Mouse (Mus musculus): ENCODE measurements at regions not wholly inside any gene's neighbourhood (a gene's known extent, or its start where the extent isn't known, plus 50 kb on each side); places are given as distances from the start of the nearest gene placed in this dataset.

- peak; percentile 3 for DNase-seq
Observed at GRCm38 (mm10) chr12:42369029-42369577, 882.9 kb upstream of the Lrrn3 start.

DNA sequence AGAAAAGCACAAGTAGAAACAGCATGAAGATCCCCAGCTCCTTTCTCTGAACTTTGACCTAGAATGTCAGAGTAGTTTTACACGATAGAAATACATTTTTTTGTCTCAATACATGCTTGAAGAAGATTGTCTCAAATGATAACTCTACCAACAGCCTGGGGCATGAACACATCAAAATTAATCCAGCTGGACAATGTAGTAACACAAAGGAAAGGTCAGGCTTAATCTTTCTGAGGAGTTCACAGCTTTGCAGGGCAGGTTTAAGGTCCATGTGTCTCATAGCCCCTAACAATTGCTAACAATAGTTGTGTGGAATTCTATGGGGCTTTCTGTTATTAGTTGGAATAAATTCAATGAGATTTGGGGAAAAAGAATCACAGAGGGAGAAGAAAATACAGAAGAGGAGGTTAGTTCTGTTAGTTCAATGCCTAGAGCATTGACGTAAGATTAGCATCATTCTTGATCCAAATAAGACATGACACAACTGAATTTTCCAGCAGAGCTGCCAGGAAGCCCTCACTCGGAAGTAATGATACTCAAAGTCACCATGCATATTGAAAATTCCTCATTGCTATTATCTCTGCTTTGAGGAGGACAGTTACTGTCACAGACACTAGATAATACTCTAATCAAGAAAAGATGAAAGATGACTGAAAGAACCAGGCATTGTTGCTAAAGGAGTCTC, 852.9 kb upstream of the Lrrn3 start:
- Histone ChIP-seq H3K9ac (no peak overlapping the region), H3K27ac (ENCODE audit: low read depth, low read length) (no peak overlapping the region), H3K4me1 (ENCODE audit: insufficient read depth) (no peaks in the 10 kb centered on the region), H3K36me3 (ENCODE audit: insufficient read depth) (no peaks in the 10 kb centered on the region), H3K9me3 (ENCODE audit: low read length) (no peaks in the 10 kb centered on the region), H3K27me3 (ENCODE audit: insufficient read depth, low read length) (no peaks in the 10 kb centered on the region), H3K4me3 (ENCODE audit: low read depth, low read length) (no peak overlapping the region), H3K4me2 (ENCODE audit: low read depth) (no peak overlapping the region)
- TF ChIP-seq CTCF (IDR thresholded peaks at IDR 0.05; ENCODE audit: low read depth) = no peak
- WGBS = 75% methylated on average over 3 of the region's 3 CpGs
- ATAC-seq = no peak
- DNase-seq = no peak

More at GRCm38 (mm10) chr12:42369029-42369577, 882.9 kb upstream of the Lrrn3 start:
- Histone ChIP-seq H3K9ac (no peak overlapping the region), H3K4me1 (ENCODE audit: insufficient read depth) (no peaks in the 10 kb centered on the region), H3K4me3 (ENCODE audit: low read depth, low read length) (no peak overlapping the region), H3K4me2 (ENCODE audit: low read depth) (no peak overlapping the region), H3K36me3 (ENCODE audit: insufficient read depth) (no peaks in the 10 kb centered on the region), H3K27me3 (ENCODE audit: insufficient read depth, low read length) (no peaks in the 10 kb centered on the region), H3K9me3 (ENCODE audit: low read length) (no peaks in the 10 kb centered on the region), H3K27ac (ENCODE audit: low read depth, low read length) (no peak overlapping the region)
- WGBS = 40% methylated on average over 2 of the region's 2 CpGs
- TF ChIP-seq CTCF (IDR thresholded peaks at IDR 0.05; ENCODE audit: low read depth) = no peak
- peak; percentile 45 for ATAC-seq

DNA sequence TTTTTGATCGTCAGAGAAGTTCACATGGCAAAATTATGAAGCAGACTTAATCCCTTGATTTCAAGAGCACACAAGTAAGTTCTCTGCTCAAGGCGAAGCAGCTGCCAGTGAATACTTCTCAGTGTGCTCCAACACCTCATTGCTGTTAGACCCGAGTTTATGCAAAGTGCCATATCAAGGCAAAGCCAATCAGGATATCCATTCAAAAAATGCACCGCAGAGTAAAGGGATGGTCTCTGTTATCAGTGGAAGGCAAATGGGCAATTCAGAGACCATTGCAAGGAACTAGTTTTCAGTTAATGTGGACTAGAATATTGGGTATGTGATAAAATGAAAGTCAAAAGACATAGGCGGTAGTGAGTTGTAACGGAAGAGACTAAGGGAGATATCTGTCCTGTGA, 820.2 kb upstream of the Lrrn3 start:
- Histone ChIP-seq H3K4me1 (ENCODE audit: insufficient read depth) (no peaks in the 10 kb centered on the region), H3K9ac (no peak overlapping the region), H3K4me3 (ENCODE audit: low read depth, low read length) (no peak overlapping the region), H3K27me3 (ENCODE audit: insufficient read depth, low read length) (no peaks in the 10 kb centered on the region), H3K36me3 (ENCODE audit: insufficient read depth) (no peaks in the 10 kb centered on the region), H3K9me3 (ENCODE audit: low read length) (no peaks in the 10 kb centered on the region), H3K4me2 (ENCODE audit: low read depth) (no peak overlapping the region), H3K27ac (ENCODE audit: low read depth, low read length) (no peak overlapping the region)
- TF ChIP-seq CTCF (IDR thresholded peaks at IDR 0.05; ENCODE audit: low read depth) = no peak
- no peak for ATAC-seq
- no peak for DNase-seq
- 85% methylated on average over 6 of the region's 6 CpGs for WGBS

GRCm38 (mm10) chr12:42277241-42278032, 791.2 kb upstream of the Lrrn3 start:
- H3K36me3 ChIP-seq (ENCODE audit: insufficient read depth) = no peaks in the 10 kb centered on the region
- no peak overlapping the region for H3K4me3 ChIP-seq (ENCODE audit: low read depth, low read length)
- H3K27ac ChIP-seq (ENCODE audit: low read depth, low read length) = no peak overlapping the region
- no peak for TF ChIP-seq CTCF (IDR thresholded peaks at IDR 0.05; ENCODE audit: low read depth)
- no peaks in the 10 kb centered on the region for H3K27me3 ChIP-seq (ENCODE audit: insufficient read depth, low read length)
- no peak overlapping the region for H3K9ac ChIP-seq
- DNase-seq (no peak), ATAC-seq (no peak)
- no peaks in the 10 kb centered on the region for H3K4me1 ChIP-seq (ENCODE audit: insufficient read depth)
- H3K9me3 ChIP-seq (ENCODE audit: low read length) = no peaks in the 10 kb centered on the region
- 70% methylated on average over 9 of the region's 9 CpGs for WGBS
- H3K4me2 ChIP-seq (ENCODE audit: low read depth) = no peak overlapping the region

- no peak overlapping the region for H3K4me3 ChIP-seq (ENCODE audit: low read depth, low read length)
- TF ChIP-seq CTCF (IDR thresholded peaks at IDR 0.05; ENCODE audit: low read depth) = no peak
- ATAC-seq = no peak
- H3K36me3 ChIP-seq (ENCODE audit: insufficient read depth) = no peaks in the 10 kb centered on the region
- H3K9me3 ChIP-seq (ENCODE audit: low read length) = no peaks in the 10 kb centered on the region
- DNase-seq = no peak
- H3K27ac ChIP-seq (ENCODE audit: low read depth, low read length) = no peak overlapping the region
- H3K4me1 ChIP-seq (ENCODE audit: insufficient read depth) = no peaks in the 10 kb centered on the region
- no peaks in the 10 kb centered on the region for H3K27me3 ChIP-seq (ENCODE audit: insufficient read depth, low read length)
- no peak overlapping the region for H3K4me2 ChIP-seq (ENCODE audit: low read depth)
- H3K9ac ChIP-seq = no peak overlapping the region
Observed at GRCm38 (mm10) chr12:42250410-42250809, 764.2 kb upstream of the Lrrn3 start.

- Histone ChIP-seq H3K27ac (ENCODE audit: low read depth, low read length) (no peak overlapping the region), H3K4me2 (ENCODE audit: low read depth) (no peak overlapping the region), H3K9me3 (ENCODE audit: low read length) (no peaks in the 10 kb centered on the region), H3K4me1 (ENCODE audit: insufficient read depth) (no peaks in the 10 kb centered on the region), H3K9ac (no peak overlapping the region), H3K36me3 (ENCODE audit: insufficient read depth) (no peaks in the 10 kb centered on the region), H3K27me3 (ENCODE audit: insufficient read depth, low read length) (no peaks in the 10 kb centered on the region), H3K4me3 (ENCODE audit: low read depth, low read length) (no peak overlapping the region)
- DNase-seq = no peak
- ATAC-seq = no peak
- TF ChIP-seq CTCF (IDR thresholded peaks at IDR 0.05; ENCODE audit: low read depth) = no peak
Observed at GRCm38 (mm10) chr12:42229235-42229634, 743.0 kb upstream of the Lrrn3 start.

DNA sequence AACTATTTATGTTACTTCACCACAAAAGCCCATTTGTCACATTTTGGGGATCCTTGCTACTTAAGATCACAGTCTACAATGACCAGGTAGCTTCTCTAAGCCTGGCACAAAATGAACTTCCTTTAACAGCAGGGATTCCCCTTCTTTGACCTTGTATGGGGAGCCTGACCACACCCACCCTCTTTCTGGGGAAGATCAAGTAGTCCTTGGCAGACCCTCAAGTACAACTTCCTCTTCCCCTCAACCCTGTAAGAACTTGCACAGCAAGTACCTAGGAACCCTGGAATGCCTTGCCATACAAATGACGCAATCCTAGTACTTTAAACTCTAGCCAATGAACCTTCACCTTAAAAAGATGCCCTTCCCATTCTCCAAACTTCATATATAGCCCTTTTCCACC, 695.4 kb upstream of the Lrrn3 start:
- ATAC-seq (no peak), DNase-seq (no peak)
- Histone ChIP-seq H3K36me3 (ENCODE audit: insufficient read depth) (no peaks in the 10 kb centered on the region), H3K4me1 (ENCODE audit: insufficient read depth) (no peaks in the 10 kb centered on the region), H3K9ac (no peak overlapping the region), H3K27me3 (ENCODE audit: insufficient read depth, low read length) (no peaks in the 10 kb centered on the region), H3K9me3 (ENCODE audit: low read length) (no peaks in the 10 kb centered on the region), H3K4me2 (ENCODE audit: low read depth) (no peak overlapping the region), H3K27ac (ENCODE audit: low read depth, low read length) (no peak overlapping the region), H3K4me3 (ENCODE audit: low read depth, low read length) (no peak overlapping the region)
- TF ChIP-seq CTCF (IDR thresholded peaks at IDR 0.05; ENCODE audit: low read depth) = no peak
- 84% methylated on average over 1 of the region's 1 CpGs for WGBS
